Mouse (Mus musculus) spleen, postnatal 0 days (tissue): ENCODE results near the gene Tmem104. TPM values are rescaled to one million over a fixed set of nuclear protein-coding genes. Genes with fewer than 3 reads are reported as not detected.

ENCODE experiments used
- polyA plus RNA-seq: library from polyadenylated mRNA; unstranded; fragments of >200 nt; fragmentation: Nextera tagmentation; extraction: Ambion mirVana; gene quantifications from 2 replicates; pipeline ENCODE4 v1.2.1, GENCODE M21; 2015

Gene Tmem104
- 4.7 and 7.3 TPM in 2 replicates for polyA plus RNA-seq

DNA sequence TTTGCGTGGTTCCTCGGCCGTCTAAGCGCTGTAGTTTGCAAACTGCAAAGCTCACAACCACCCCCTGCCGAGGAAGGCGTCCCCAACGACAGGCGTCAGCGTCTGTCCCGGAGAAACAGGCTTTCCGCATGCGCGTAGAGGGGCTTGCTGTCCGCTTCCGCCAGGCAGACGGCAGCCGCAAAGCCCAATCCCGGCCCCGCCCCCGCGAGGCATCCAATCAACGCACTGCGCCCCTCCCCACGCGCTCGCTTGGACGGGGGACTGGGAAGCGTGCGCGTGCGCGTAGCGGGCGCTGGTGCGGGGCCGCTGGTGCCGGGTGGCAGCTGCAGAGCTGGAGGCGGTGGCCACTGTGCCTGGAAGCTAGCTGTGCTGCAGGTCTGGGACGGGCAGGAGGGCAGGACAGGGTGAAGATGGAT, at the start of gene Tmem104:
TSS of gene Tmem104 (plus strand) at position 264 of the 416 bp plus-strand sequence.

DNA sequence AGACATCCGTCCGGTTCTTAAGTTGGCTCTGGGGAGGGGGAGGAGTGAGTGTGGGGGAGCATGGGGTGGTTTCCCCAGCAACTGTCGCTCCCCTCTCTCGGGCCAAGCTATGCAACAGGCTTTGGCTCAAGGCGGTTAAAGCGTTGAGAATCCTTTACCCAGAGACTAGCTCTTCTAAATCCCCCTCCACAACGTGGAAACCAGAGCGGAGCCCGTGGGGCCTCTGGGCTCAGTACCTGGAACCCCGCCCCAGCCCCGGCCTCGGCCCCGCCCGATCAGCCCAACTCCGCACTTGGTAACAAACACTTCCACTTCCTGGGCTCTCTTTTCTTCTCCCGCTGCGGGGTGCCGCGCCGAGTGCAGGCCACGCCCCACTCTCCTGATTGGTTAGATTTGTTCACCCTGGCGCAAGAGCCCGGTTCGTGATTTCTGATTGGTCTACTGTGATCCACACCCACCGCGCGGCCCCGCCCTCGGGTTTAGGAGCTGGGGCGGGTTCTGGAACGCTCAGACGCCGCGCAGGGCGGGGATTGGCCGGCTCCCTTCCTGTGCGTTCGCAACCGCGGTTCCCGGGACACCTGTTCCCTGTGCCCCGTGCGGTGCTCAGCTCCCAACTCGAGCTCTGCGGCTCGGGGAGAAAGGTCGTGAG, 24.3 kb upstream of the Tmem104 start, which contains the start of gene Slc9a3r1:
TSS of gene Slc9a3r1 (plus strand) at position 510 of the 649 bp plus-strand sequence.

DNA sequence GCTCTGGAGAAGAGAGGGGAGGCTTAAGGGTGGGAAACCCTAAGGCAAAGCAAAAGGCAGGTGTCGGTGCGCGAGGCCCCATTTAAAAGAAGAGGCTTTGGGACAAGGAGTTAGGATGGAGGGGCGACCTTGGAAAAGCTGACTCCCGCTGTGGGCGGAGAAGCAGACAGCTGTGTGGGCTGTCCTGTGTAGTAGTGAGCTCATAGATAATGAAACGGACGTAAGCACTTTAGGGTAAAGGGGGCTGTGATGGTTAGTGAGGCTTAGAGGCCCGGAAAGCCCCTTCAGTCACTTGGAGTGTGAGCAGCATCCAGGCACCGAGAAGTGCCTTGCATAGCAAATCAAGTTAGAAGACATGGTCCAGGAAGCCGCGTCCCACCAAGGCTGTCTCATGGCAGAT, 406 bp downstream of the Tmem104 start, which contains the start of gene Nat9:
TSS of gene Nat9 (minus strand) at position 167 of the 400 bp plus-strand sequence.

DNA sequence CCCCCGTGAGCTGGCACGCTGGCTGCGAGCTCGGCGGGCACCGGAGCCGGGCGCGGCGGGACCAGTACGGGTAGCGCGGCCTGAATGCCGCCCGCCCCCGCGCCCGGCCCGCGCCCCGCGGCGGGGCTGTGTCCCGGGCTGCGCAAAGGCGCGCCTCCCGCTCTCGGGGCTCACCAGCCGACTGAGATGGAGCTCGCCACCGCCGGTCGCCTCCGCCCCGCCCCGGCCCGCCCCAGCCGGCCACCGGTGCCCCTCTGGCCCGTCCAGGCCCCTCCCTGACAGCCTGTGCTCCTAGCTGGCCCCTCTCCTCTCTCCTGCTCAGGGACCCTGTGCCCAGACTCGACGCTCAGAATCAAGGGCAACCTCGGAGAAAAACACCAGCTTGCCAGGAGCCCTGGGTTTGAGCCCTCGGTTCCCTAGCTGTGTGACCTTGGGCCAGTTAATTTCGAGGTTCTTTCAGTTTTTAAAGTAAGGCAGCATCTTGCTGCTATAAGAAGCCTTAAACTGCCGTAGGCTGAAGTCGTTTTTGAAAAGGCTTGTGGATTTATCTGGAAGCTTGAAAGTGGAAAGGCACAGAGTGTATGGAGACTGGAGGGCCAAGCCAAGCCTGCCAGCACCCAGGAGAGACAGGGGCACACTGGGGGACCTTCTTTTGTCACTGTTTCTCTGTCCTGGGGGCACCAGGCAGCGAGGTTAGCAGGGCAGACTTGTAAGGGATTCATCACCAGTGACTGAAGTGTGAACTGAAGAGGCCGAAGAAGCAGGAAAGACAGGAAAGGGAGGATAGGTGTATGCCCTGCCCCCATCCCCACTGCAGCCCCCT, 80.0 kb downstream of the Tmem104 start, which contains the start of gene Grin2c:
TSS of gene Grin2c (minus strand) at position 183 of the 823 bp plus-strand sequence.

DNA sequence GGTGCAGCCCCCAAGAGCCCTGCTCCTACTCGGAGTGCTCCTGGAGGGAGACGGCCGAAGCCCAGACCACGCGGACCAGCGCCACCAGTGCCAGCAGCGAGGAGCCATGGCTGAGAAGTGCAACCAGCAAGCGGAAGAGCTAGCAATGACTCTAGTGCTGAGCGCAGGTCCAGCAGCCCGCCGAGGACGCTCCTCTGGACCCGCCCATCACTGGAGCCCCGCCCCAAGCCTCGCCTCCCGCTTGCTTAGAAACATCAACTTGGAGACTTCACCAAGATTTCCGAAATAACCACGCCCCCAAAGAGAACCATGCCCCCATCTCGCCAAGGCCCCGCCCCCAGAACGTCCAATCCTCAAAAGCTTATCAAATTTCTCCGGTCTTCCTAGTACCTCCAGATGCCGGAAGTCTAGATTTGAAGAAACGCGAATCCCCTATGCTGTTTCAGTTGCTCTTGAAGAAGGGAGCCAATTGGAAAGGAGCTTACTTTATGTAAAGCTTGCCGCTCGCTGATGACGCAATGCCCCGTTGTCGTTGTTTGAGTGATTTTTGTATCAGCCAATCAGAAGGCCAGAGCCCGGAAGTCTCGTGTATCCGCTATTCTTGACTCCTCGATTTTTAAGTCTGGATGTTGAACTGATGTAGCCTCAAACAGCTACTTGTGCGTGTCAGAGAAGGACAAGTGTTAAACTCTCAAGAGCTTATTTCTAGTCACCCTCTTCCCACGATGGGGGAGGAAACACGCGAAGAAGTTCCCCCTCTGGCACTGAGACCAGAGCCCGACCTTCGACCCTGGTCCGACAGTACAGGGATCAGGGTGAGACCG, 89.7 kb downstream of the Tmem104 start, which contains the start of gene Fdxr:
TSS of gene Fdxr (minus strand) at position 271 of the 824 bp plus-strand sequence.

Other genes with a start within 250 kb of the Tmem104 start
- 0.41 and 0.44 TPM in 2 replicates for gene Cd300c, start 218.3 kb upstream of the Tmem104 start, polyA plus RNA-seq
- gene Cd300ld, start 197.6 kb upstream of the Tmem104 start, polyA plus RNA-seq = 4.6 and 5.1 TPM in 2 replicates
- 10.9 and 15.5 TPM in 2 replicates for gene Cd300c2, start 185.6 kb upstream of the Tmem104 start, polyA plus RNA-seq
- not detected in 2 replicates for gene Cd300ld2, start 171.3 kb upstream of the Tmem104 start, polyA plus RNA-seq
- gene Cd300ld4, start 160.5 kb upstream of the Tmem104 start, polyA plus RNA-seq = not detected in 2 replicates
- gene Cd300ld5, start 149.7 kb upstream of the Tmem104 start, polyA plus RNA-seq = not detected in 2 replicates
- gene Cd300ld3, start 139.1 kb upstream of the Tmem104 start, polyA plus RNA-seq = 0.18 TPM in 1 of 2 replicates, not detected in the other
- gene Cd300e, start 125.3 kb upstream of the Tmem104 start, polyA plus RNA-seq = 0.35 and 0.90 TPM in 2 replicates
- gene Rab37, start 96.1 kb upstream of the Tmem104 start, polyA plus RNA-seq = 5.7 and 7.7 TPM in 2 replicates
- gene Cd300lf, start 53.5 kb upstream of the Tmem104 start, polyA plus RNA-seq = 41.0 and 47.9 TPM in 2 replicates
- gene Slc9a3r1, start 24.1 kb upstream of the Tmem104 start, polyA plus RNA-seq = 35.2 and 49.0 TPM in 2 replicates
- 14.3 and 14.4 TPM in 2 replicates for gene Nat9, start 372 bp downstream of the Tmem104 start, polyA plus RNA-seq
- gene Grin2c, start 79.8 kb downstream of the Tmem104 start, polyA plus RNA-seq = 0.07 and 0.08 TPM in 2 replicates
- gene Fdxr, start 89.6 kb downstream of the Tmem104 start, polyA plus RNA-seq = 9.7 and 10.0 TPM in 2 replicates
- 0.24 and 0.33 TPM in 2 replicates for gene Fads6, start 110.2 kb downstream of the Tmem104 start, polyA plus RNA-seq
- not detected in 2 replicates for gene Otop2, start 119.7 kb downstream of the Tmem104 start, polyA plus RNA-seq
- 0.65 and 0.70 TPM in 2 replicates for gene Ush1g, start 134.6 kb downstream of the Tmem104 start, polyA plus RNA-seq
- not detected in 2 replicates for gene Otop3, start 147.2 kb downstream of the Tmem104 start, polyA plus RNA-seq
- gene Hid1, start 180.3 kb downstream of the Tmem104 start, polyA plus RNA-seq = 1.3 and 2.2 TPM in 2 replicates
- gene Cdr2l, start 194.4 kb downstream of the Tmem104 start, polyA plus RNA-seq = 2.9 and 4.3 TPM in 2 replicates
- 80.9 and 91.3 TPM in 2 replicates for gene Mrpl58, start 216.3 kb downstream of the Tmem104 start, polyA plus RNA-seq
- 692 and 747 TPM in 2 replicates for gene Atp5h, start 232.5 kb downstream of the Tmem104 start, polyA plus RNA-seq
- gene Kctd2, start 232.6 kb downstream of the Tmem104 start, polyA plus RNA-seq = 9.5 and 13.2 TPM in 2 replicates